Mouse (Mus musculus) cerebellum, postnatal 36 days (tissue): ENCODE results near the gene Golga2.

Source experiments
- DNase-seq, 2 experiments: peaks; one replicate each; pipeline ENCODE4 v3.0.0; 2021 to 2022; ENCODE audit warnings: mixed read lengths in 2 of 2

The Golga2 gene

DNA sequence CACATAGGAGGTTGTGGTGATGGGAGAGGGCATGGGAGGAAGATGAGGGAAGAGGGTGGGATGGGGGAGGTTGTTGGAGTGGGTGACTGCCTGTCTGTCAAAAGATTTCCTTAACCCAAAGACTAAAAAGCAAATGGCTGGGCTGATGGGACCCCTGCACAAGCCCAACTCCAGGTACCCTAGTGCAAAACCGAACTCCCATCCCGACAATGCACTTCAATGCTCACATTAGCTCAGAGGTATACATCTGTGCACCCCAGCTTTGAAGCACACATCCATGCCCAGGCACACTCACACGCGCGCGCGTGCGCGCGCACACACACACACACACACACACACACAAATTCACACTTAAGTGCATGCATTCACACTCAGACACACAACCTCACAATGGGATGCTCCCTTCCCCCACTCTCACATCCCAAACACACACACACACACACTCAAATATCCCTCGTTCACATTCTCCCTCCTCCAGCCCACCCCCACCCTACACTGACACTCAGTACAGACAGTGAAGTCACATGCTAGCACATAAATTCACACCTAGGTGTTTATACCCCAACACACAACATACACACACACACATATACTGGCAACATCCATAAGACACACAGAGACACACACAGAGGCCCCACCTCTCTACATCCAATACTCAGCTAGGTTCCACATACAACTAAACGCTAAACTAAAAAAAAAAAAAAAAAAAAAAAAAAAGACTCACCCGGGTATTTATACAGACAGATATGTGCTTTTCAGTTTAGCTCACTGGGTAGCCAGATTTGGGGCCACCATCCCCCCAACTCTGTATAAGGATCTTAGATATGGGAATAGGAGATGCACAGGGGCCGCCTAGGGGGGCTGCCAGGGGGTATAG lies 31.8 kb downstream of the Golga2 start:
- DNase-seq, result no peak

DNA sequence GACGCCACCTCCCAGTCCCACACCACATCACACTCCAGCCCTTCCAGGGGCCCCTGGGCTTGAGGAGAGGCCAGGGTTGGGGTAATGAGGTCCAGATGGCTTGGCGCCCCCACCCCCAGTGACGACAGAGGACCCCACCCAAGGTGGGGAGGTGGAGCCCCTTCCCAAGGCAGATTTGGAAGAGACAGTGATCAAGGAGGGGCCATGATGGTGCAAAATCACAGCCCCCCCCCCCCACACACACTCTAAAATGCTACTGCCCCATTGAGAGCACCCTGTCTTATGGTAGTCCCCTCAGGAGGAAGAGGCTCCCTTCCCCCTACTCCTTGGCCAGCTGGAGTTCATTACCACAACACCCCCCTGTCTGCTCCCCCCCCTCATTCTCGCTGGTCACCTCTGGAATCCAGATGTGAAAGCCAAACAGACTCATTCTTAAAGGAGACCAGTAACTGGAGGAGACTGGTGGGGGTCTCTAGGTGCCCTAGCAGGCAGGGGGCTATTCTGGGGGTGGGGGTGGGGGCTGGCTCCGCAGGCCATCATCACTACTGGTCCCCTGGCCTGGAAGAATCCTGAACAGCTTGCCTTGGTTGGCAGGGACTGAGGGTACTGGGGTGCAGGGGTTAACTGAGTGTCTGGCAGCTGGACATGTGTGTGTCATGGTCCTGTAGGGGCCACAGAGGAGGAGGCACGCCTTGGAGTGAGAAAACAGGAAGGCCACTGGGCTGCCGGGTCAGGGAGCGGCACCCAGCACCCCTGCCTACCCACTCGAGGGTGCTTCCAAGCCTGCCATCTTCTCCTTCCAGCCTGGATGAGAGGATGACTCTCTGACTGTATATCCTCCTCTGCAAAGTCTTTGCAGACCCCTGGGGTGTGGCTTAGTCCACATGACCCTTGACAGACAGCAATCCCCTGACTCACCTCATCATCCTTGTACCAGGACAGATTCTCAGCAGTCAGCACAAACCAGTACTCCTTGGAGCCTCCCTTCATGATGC lies 32.7 kb downstream of the Golga2 start:
- DNase-seq, result no peak

DNA sequence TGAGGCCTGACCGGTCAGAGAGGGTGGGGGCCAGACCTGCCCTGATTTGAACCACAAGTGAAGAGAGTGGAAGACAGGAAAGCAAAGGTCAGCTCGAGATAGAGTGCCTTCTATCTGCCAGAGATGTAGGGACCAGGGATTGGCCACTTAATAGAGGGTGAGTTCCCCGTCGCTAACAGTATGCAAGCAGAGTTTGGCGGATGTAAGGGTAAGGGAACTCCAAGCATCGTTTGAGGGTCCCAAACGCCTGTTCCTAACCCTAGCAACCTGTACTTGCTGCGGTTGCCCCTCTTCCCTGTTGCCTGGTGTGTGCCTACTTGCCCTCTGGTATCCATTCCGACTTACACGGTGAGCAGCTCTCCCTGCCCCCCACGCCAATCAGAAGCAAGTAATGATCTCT lies 33.5 kb downstream of the Golga2 start:
- DNase-seq, result no peak

DNA sequence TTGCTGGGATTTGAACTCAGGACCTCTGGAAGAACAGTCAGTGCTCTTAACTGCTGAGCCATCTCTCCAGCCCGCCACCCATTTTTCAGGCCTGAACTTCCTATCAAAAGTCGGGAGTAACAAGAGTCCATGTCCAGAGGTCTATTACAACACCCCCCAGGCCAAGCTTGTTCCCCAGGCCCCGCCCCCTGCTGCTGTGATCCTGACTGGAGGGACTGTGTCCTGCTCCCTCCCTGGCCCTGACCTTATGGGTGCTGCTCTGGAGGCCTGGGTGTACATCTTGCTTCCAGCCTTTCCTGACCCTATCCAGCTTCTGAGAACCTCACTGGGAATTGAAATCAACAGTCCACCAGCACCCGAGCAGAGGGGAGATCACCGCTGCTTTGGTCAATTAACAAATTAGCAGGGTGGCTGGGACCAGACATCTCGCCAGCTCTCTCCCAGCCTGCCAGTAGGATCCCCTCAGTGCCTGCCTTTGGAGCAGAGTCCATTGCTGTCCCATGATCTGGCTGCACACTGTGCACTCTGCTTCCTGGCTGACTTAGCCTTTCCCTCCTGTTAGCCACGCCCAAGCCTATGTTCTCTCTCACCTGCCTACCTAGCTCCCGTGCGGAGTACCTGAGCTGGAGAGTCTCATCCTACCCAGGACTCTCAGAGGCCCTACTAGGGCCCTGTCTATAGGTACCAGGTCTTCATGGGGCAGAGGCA lies 34.6 kb downstream of the Golga2 start:
- DNase-seq, result no peak

DNA sequence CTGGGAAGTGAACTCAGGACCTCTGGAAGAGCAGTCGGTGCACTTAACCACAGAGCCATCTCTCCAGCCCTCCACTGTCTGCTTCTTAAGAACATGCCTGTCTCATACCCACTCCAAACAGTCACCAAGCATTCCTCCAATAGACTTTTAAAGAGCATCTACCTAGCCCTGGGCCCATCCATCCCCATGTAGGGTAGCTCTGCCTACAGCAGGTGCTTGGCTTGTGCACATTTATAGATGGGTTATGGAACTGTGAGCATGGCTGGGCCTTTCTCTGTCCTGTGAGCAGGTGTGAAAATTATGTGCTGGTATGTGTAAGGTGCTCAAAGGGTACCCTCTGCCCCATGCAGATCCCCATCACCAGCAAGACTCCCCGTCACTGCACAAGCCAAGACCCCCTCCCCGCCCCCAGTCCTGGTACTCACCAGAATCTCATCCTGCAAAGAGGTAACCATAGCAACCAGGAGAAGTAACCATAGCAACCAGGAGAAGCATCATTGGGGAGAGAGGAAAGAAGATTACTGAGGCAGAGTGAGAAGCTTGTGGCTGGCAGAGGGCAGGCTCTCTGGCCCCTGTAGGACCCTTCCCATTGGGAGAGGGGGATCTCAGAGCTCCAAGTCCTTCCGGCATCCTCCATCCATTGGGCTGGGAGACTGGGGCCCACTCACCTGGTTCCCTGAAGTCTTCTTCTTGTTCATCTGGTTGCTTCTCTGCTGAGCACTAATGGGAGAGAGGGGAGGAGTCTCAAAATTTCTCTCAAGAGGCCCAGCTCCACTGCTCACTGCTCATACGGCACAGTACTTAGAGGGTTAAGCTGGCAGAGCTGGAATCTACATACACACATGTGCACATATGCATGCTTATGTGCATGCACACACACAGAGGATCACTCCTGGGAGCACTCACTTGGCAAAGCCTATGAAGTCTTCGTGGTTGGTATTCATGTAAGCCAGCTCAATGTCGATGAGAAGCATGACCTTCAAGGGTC lies 35.9 kb downstream of the Golga2 start:
- DNase-seq, result no peak

DNA sequence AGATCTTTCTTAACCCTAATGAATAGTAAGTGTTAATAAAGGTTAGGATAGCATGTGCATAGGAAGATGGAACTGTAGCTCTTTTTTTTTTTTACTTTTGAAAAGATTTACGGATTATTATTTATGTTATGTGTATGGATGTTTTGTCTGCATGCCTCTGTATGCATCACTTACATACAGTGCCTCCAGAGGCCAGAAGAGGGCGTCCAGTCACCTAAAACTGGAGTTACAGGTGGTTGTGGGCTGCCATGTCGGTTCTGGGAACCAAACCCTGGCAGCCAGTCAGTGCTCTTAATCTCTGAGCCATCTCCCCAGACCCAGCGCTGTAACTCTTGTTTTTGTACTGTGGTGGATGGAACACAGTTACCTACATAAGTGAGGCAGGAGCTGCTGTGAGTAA lies 37.1 kb downstream of the Golga2 start:
- DNase-seq, result no peak

DNA sequence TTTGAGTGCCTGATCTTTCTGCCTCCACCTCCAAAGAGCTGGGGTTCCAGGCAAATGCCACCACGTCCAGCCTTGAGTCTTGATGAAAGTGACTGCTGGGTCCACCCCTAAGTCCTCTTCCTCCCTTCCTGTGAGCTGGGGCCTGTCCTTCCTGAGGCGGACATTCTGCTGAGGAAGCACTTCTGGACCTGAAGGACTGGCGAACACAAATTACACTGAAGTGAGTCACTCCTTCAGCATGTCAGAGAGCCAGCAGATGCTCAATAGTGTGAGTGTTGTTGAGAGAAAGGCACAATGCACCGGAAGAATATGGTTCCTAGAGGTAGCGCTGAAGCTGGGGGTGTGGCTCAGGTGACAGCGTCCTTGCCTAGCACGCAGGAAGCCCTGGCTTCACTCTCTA lies 38.2 kb downstream of the Golga2 start:
- DNase-seq, result no peak

DNA sequence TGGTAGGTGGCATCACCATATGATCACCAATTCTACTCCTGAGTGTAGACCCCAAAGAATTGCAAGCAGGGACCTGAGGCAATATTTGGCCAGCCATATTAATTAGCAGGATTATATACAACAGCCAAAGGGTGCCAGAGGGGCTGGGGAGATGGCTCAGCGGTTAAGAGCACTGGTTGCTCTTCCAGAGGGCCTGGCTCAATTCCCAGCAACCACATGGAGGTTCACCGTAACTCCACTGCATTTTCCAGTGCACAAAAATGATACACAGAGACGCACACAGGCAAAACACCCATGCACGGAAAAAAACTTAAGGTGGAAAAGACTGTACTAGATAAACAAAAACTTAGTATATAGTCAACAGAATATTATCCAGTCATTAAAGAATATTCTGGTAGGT lies 40.0 kb downstream of the Golga2 start:
- DNase-seq, result no peak

DNA sequence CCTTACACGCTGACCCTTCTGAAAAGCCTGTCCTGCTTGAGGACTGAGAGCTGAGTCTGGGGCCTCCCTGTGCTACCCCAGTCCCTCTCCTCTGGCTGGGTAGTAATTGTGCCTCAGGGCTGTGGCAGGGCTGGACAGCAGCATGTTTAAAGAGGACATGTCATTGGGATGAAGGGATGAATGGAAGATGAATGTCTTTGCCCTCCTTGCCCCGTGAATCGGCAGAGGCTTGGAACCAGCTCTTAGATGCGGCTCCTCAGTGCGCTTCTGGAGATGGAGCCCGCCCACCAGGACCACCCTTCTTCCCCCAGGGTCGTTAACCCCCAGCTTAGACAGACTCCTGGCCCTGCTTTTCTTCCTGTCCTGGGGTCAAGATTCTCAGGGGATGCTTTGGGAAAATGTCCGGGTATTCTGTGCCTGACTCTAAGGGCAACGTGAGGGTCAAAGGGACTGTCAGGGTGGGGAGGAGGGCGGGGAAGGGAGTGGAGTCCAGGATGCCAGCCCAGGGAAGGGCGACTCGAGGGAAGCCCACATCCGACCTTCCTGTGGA lies 41.8 kb downstream of the Golga2 start:
- no peak for DNase-seq

DNA sequence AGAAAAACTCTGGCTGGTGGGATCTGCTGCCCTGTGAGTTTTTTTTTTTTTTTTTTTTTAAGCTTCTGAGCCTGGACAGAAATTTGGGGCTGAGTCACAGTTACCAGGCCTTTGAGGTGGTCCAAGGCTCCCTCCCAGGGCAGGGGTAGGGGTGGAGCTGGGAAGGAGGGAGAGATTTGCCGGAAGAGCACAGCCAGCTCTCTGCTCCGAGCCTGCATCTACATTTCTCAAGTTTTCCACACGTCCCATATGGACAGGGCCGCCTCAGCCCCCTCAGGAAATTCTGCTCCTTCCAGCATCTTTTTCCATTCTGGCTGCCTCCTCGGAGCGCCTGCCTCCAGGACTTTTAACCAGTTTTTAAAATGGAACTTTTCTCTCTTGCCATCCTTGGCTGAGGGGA lies 42.3 kb downstream of the Golga2 start:
- no peak for DNase-seq

DNA sequence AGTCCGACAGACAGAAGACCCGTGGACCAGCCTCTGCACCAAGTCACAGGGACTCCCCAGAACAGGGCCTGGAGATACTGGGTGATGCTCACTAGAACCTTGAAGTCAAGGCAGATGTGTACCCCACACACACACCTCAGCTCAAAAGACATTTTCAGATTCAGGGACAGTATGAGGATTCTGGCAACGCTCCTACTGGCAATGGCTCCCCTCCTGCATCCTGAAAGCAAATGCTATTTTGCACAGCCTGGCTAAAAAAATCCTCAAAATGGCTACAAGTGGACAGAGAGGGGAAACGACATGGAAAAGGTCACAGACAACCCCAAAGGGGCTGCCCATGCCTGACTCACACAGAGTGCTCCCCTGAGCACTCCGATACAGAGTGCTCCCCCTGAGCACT lies 45.0 kb downstream of the Golga2 start:
- no peak for DNase-seq

DNA sequence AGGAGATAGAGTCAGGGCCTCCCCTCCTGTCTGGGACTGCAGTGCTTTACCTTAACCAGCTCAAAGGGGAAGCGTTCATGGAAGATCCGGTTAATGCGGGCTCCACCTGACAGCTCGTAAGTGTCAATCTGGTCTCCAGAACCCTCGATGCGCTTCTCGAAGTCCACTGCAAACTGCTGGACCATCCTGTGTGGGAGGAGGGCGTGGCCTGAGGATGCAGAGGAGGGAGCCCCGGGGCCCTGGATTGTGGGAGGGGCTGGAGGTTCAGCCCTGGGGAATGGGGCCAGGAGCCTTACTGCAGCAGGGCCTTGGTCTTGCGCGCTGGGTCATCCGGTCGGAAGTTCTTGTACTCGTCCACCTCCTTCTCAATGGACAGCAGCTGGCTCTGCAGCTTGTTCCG lies 48.7 kb downstream of the Golga2 start:
- no peak for DNase-seq

DNA sequence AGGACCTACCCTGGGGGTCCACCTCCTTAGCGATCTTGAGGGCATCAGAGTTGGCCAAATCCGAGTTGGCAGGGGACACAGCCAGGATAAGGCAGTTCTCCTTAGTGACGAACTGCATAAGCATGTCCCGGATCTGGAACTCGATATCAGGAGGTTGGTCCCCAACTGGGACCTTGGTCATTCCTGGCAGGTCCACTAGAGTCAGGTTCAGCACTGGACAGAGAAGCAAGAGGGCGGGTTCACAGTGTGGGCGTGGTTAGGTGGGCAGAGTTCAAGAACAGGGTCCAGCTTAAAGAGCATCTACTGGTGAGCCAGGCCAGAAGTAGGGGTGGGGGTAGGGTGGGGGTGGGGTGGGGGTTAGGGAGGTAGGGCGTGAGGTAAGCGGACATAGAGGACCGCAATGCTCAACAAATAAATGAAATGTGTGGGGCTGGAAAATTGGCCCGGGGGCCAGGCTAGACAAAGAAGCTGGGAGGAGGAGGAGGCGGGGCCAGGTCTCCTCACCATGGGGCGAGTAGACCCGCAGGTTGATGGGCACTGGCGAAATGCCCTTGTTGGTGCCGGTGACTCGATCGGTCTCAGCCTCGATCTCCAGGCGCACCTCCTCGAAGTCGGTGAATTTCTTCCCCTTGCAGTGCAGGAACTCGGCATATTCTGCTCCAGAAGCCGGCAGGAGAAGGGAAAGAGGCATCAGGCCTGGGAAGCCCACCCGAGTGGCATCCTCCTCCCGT lies 52.9 kb downstream of the Golga2 start:
- no peak for DNase-seq

DNA sequence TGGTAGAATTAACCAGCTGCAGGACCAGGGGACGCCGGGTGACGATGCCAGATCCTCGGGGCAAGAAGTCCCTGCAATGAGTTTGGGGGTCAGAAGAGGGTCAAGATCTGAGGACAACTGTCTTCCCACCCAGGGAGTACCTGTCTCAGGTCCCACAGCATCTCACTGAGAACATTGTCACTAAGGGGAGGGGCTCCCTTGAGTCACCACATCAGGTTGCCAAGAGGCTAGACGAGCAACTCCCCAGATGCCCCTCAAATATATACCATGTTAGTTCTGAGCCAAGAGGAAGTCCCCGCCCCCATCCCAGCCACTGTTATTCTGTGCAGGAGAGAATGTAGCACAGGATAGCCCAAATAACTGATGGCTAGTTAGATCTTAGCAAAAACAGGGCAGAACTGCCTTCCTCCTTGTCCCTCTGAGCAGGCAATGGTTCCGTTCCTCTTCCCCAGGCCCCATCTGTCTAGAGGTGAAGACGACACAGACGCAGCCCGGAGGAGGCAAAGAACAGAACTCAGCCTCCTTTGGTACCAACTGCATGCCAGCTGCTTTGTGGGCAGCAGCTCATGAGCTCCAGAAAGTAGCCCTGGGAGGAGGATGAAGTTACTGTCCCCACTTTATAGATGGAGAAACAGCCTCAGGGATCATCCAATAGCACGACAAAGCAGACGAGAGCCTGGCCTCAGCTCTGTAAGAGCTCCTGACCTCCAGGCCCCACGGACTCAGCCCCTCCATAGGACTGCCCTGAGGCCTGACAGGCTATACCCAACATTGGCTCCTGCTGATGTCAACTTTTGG lies 53.9 kb downstream of the Golga2 start:
- DNase-seq, result peak in 1 of 2 experiments; percentile 42

DNA sequence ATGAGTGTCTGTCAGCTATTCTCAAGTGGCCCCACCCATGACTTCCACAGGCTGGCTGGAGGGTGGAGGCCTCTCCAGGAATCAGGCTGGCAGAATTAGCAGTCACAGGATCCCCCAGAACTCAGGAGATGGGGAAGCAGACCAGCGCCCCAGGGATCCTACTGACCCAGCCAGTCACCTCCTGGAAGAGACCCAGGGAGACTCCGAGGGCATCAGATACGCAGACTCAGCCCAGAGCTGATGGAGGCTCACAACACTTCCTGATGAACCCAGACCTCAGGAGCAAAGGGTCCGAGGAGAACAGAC lies 54.4 kb downstream of the Golga2 start:
- peak; percentile 40 to 51 for DNase-seq

DNA sequence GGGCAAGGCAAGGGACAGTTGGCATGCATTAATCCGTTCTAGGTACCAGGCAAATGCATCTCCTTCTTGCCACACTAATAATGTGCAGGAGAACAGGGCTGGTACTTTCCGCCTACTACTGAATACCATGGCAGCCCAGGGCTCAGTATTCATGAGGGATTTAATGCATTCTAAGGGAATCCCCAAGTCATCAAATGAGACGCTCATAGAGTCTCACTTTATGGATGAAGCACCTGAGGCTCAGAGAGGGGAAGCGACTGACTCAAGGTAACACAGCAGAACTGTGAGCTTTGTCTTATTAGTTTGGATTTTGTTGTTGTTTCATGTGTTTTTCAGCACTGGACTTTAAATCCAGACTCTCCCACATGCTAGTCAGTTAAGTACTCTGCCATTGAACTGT lies 54.9 kb downstream of the Golga2 start:
- peak in 1 of 2 experiments; percentile 47 for DNase-seq

DNA sequence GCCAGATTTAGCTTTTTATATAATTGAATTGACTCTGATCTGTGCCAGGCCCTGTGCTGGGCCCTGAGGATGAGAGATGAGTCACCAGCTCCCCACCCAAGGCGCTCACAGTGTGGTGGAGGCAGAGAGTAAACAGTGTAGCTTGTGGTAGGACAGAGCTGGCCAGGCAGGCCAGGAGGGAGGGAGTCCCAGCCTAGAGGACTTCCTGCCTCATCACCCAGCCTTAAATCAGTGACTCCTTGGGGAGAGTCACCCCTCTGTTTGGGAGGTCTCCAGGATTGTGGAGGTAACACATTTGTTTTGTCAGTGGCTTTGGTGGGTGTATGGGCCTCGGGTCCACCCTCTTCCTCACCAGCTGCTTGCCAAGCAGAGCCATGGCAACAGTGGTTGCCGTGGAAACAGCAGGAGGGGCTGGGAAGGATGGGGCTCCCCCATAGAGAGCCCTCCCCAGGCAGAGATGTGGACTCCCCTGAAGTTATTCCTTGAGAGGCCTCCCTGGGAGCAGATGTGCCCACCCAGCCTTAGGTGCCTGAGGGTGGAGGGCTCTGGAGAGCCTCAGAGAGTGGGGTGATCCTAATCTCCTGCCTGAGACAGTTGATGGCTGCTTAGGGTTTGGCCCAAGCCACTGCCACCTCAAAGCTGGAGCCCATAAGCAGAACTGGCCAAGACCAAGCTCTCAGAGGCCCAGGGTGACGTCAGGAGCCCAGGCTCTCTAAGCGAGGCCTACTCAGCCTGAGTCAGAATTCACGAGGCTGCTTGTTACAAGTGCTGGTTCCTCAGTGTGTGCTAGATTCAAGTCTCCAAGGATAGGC lies 55.6 kb downstream of the Golga2 start:
- DNase-seq, result peak; percentile 84 to 85

DNA sequence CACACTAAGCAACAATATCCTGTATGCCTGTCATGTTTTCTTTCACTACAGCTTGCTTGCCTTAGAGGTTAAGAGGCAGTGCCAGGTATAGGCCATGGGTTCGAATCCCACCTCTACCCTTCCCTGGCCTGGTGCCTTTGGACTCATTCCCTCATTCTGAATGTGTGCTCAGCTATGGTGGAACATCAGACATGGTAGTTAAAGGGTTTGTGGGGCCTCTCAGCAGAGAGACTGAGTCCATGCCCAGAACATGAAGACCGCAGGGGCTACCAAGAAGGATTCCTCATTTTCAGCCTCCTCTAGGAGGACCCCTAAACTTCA lies 56.1 kb downstream of the Golga2 start:
- DNase-seq, result no peak

DNA sequence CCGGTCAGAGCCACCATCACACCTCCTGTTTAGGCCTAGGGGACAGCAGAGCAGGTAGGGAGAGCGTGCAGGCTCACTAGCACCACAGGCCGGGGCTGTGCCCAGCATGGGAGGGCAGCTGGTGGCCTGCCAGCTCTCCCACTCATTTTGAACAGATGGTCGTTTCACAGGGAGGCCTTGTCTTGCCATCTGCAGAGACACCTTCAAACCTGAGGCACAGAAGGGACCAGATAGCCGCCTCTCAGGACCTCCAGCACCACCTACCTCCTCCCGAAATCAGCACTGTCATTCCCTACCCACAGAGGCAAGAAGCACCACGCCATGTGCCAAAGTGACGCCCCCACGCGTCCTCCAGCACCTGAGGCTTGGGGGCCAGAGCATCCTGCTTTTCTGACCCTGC lies 56.9 kb downstream of the Golga2 start:
- peak; percentile 96 to 98 for DNase-seq
